Mouse (Mus musculus): ENCODE results near the gene Ntng2.

The Ntng2 gene

DNA sequence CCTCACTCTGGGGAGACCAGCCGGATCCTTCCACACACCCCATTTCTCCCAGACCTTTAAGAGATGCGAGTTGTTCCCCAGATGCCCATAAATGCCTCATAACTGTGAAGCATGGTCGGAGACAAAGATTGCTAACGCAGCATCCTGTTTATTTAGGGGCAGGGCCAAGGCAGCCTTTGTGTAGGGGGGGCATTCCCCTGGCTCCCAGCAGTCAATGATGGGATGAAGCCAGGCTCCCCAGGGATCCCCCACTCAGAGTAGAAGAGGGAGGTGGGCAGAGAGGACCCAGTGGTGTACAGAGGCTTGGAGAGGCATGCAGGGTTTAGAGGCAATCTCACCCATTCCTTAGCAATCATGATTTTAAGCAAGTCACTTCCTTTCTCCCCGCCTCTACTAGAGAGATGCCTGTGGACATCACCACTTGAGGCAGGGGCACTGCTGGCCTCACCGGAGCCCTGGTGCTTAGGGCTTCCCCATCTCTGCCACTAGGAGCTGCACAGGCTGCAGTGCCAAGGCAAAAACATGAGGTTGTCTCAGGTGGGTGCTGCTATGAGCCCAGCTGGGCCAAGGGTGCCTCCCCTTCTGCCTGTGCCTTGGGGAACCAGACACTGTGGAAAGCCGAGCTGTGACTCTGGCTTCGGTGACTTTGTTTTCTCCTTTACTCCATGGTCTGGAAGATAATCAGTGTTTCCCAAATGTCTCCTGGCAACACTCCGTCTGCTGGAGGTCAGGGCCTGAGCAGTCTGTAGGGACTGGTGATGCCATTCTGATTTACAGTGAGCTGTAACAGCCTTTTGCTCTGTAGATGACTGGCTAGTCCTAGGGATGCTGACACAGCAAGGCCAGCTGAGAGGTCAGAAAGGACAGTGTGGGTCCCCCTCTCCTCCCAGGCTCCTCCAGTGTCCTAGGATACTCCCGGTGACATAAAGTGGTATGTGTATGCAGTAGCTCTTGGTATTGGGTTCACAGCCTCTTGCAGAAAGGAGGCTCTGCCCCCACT, 61.3 kb downstream of the Ntng2 start:
- peak in 1 of 2 experiments; percentile 26 for DNase-seq

DNA sequence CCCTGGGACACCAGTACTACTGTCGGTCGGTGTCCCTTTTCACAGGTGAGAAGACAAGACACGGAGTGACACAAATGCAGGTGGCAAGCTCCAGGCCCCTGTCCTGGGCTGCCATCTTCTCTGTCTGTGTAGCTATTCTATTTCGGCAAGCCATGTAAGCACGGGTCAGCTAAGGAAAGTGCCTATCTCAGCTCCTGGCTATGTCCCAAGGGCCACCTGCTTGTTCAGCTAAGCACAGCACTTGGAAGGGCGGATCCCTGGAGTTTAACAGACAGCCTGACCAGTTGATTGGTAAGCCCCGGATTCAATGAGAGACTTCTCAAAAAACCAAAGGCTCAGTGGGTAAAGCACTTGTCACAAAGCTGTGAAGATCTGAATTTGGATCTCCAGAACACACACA, 62.4 kb downstream of the Ntng2 start:
- peak in 1 of 2 experiments; percentile 15 for DNase-seq

DNA sequence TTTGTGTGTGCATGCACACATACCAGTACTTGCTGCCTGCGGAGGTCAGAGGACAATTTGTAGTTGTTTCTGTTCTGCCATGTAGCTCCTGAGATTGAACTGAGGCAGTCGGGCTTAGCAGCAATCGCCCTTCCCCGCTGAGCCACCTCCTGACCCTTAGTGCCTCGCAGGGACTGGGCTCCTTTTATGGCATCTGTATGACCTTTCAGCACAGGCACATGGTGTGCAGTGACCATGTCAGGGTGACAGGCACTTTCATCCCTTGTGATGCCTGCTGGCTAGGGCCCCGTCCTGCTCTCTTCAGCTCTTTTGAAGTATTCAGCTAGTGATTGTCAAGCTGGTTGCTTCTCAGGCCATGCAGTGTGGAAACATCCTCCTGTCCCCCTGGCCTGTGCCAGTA, 66.6 kb downstream of the Ntng2 start:
- no peak for DNase-seq

DNA sequence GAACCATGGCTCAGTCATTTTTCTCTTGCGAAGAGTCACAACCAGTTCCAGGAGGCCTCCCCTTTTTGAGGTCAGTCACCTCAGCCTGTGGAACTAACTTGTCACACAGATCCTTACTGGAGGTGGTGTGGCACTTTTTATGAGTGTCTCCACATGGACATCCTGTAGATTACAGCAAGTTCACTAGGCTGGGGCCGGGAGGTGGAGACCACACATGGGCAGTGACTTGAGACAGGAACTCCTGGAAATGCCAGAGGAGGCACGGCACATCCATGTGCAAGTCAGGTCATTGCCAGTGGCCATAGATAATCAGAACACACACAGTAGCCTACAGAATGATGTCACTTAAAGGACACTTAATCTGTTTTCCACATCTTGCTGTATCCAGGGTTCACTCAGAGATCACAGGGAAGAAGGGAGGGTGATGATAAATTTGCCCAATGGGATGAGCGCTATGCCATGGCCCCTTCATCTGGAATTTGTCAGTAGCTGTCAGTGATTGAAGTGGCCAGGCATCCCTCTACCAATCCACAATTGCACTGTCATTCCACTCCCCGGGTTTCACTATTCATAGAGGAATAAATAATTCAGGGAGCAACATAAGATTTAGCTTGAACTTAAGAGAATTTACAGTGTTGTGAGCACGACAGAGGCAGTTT, 69.4 kb downstream of the Ntng2 start:
- DNase-seq: no peak

DNA sequence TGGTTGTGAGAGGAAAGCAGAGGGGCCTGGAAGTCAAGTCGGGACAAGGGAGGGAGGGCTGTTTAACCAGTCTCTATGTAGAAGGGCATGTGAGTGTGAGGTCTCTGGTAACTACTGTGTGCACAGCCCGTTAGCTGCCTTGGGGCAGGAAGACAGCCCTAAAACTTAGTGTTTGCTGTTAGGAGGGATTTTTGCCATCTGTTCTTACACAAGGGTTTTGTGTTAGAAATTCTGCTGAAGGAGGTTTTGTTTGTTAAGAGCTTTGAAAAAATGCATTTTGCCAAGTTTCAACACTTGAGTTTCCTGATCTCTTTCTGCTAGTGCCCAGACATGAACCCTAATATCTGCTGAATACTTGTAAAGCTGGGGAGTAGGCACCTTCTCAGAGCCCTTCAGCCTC, 71.7 kb downstream of the Ntng2 start:
- no peak for DNase-seq

DNA sequence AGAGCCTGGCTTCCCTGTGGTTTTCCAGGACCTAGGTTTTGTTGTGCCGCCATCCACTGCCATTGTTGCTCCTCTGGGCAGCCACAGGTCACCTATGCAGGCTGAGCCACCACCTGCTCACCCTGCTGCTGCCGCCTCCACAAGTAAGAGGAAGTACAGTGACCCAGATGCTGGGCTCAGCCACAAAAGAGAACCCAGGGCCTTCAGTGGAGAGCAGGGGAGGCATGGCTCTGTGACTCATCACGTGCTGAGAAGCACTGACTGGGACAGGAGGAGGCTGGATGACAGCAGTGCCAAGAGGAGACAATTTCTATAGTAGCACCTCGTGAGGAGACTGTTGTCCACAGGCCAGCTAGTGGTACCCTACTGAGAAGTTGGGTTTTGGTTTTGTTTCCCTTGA, 73.0 kb downstream of the Ntng2 start:
- no peak for DNase-seq

DNA sequence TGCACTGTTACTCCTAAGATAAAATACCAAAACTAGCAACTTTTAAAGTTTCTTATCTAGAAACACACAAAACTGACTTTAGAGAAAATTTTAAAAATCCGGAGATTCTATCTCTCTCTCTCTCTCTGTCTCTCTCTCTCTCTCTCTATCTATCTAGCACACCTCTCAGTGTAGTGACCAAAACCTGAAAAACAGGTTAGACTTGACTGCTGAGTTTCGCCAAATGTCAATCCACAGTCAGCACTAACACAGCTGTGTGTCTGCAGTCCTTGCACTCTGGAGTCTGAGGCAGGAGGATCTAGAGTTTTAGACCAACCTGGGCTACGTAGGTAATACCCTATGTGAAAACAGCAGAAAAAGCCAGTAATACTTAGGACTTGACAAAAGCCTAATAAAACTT, 77.9 kb downstream of the Ntng2 start:
- no peak for DNase-seq

DNA sequence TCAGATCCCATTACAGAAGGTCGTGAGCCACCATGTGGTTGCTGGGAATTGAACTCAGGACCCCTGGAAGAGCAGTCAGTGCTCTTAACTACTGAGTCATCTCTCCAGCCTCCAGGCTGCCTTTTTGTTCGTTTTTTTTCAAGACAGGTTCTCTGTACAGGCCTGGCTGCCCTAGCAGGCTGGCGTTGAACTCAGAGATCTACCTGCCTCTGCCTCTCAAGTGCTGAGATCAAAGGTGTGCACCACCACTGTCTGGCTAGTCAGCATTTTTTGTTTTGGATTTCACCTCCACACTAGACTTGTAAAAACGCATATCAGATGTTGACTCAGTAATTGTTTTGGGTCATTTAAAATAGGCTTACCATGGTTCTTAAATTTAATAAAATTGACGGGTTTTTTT, 84.7 kb downstream of the Ntng2 start:
- DNase-seq: no peak

DNA sequence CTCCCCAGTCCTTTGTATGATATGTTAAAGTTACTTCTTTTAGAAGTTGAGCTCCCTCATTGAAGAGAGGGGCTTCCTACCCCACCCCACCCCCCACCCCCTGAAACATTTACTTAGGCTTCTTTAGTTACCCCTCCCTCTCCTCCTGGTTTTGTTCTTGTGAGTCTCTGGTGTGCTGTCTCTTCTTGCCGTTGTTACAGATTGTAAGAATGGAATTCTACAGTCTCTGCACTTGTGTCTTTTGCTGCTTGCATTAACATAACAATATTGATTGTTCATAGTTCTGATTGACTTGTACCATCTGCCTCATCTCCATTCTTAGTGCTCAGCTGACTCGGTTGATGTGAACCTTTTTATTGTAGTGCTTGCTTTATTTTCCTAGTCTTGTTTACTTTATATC, 100.9 kb downstream of the Ntng2 start:
- no peak for DNase-seq

Data from lung, postnatal 4 days (tissue).